Mouse (Mus musculus) hindbrain, embryonic 16.5 days (tissue): ENCODE data around the gene Pitpna. TPM values are rescaled to one million over a fixed set of nuclear protein-coding genes. Genes with fewer than 3 reads are reported as not detected.

Experiments used
- ATAC-seq: fragments of 200-750 bp; cut with Nextera tagmentation; 2 replicates; pipeline ENCODE4 v1.8.0; 2017; ENCODE audit warnings: moderate TSS enrichment, moderate library complexity
- H3K27ac ChIP-seq: fragments of 300-500 bp; sonication (generic); 2 replicates; pipeline ENCODE4 v1.5.1; 2014; ENCODE audit warnings: low read depth, mild to moderate bottlenecking, control low read depth, low read length, moderate library complexity
- H3K27me3 ChIP-seq: fragments of 300-500 bp; sonication (generic); replicated peaks from 2 replicates; pipeline ENCODE4 v1.6.1; 2014; ENCODE audit warnings: low read length; ENCODE audit not compliant: control insufficient read depth, insufficient read depth
- H3K36me3 ChIP-seq: fragments of 300-500 bp; sonication (generic); 2 replicates; pipeline ENCODE4 v1.6.1; 2014; ENCODE audit warnings: mild to moderate bottlenecking, low read length, moderate library complexity, mixed read lengths; ENCODE audit not compliant: control insufficient read depth, insufficient read depth
- H3K4me1 ChIP-seq: fragments of 300-500 bp; sonication (generic); 2 replicates; pipeline ENCODE4 v1.6.1; 2014; ENCODE audit warnings: low read depth, low read length; ENCODE audit not compliant: control insufficient read depth, insufficient read depth
- H3K4me2 ChIP-seq: fragments of 300-500 bp; sonication (generic); 2 replicates; pipeline ENCODE4 v1.6.1; 2014; ENCODE audit warnings: mild to moderate bottlenecking, low read length, control low read depth, moderate library complexity
- H3K4me3 ChIP-seq: fragments of 300-500 bp; sonication (generic); 2 replicates; pipeline ENCODE4 v1.5.1; 2014; ENCODE audit warnings: mild to moderate bottlenecking, low read length, control low read depth, moderate library complexity
- H3K9ac ChIP-seq: fragments of 300-500 bp; sonication (generic); 2 replicates; pipeline ENCODE4 v1.6.1; 2014; ENCODE audit warnings: low read depth, mild to moderate bottlenecking, control low read depth, low read length, moderate library complexity
- H3K9me3 ChIP-seq: fragments of 300-500 bp; sonication (generic); 2 replicates; pipeline ENCODE4 v1.6.1; 2014; ENCODE audit warnings: mild to moderate bottlenecking, low read length, moderate library complexity; ENCODE audit not compliant: control insufficient read depth
- WGBS: fragments of 180-500 bp; shearing (Covaris S2); extraction: QIAGEN DNeasy Blood & Tissue Kit; methylation state at CpG from one replicate; pipeline ENCODE4 v1.1.7; 2014; 5-methylcytosine and 5-hydroxymethylcytosine counted together
- polyA plus RNA-seq: library from polyadenylated mRNA; unstranded; fragments of >200 nt; fragmentation: Nextera tagmentation; extraction: Ambion mirVana; gene quantifications from 2 replicates; pipeline ENCODE4 v1.2.1, GENCODE M21; 2015

The Pitpna gene
- polyA plus RNA-seq, 1 experiment from 2014 or later: 109 TPM

DNA sequence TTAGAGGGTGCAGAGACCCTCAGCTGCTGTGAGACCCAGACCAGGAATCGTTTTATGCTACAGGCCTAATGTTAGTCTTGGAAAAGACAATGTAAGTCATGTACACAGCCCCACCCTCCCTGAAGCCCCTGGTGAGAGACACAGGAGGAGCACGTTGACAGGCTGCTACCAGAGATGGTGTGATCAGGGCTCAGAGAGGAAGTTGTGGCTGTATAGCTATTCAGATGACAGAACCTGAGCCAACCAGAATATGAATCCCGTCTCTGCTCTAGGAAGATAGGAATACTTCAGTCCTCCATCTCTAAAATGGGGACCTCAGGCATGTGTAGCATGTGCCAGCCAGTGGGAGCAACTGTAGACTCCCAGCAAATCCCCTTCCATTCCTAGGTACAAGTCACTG, 80.7 kb downstream of the Pitpna start:
- Histone ChIP-seq H3K4me1 (no peaks in the 10 kb centered on the region), H3K4me3 (no peak overlapping the region), H3K9me3 (no peaks in the 10 kb centered on the region), H3K9ac (no peak overlapping the region), H3K27me3 (no peaks in the 10 kb centered on the region), H3K27ac (no peak overlapping the region), H3K36me3 (peaks cover 16% of the 10 kb centered on the region; the same call in 1 of the 2 replicates), H3K4me2 (no peak overlapping the region)
- ATAC-seq: no peak
- 86% methylated on average over 3 of the region's 3 CpGs for WGBS

DNA sequence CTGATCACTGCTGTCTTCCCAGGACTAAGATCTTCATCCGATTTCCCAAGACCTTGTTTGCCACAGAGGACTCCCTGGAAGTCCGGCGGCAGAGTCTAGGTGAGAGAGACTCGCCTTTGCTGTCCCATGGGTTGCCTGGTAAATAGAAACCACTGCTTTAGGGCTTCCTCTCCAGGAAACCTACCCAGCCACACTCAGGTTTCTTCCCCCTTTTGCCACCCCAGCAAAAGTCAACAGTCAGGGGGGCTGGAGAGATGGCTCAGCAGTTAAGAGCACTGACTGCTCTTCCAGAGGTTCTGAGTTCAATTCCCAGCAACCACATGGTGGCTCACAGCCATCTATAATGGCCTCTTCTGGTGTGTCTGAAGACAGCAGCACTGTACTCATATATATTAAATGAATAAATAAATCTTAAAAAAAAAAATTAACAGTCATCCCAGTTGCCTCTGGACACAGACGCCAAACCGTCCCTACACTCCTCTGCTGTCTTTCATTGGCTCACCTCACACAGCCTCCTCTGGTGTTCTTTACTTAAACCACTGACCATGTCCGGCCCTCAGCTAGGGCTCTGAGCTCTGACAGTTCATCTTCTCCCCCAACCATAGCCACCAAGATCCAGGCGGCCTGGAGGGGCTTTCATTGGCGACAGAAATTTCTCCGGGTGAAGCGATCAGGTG, 81.4 kb downstream of the Pitpna start:
- no peaks in the 10 kb centered on the region for H3K4me1 ChIP-seq
- H3K36me3 ChIP-seq: peaks cover 16% of the 10 kb centered on the region; the same call in 1 of the 2 replicates
- H3K9me3 ChIP-seq: no peaks in the 10 kb centered on the region
- H3K4me2 ChIP-seq: no peak overlapping the region
- ATAC-seq: no peak
- H3K9ac ChIP-seq: no peak overlapping the region
- H3K27ac ChIP-seq: no peak overlapping the region
- WGBS: 85% methylated on average over 11 of the region's 11 CpGs
- no peaks in the 10 kb centered on the region for H3K27me3 ChIP-seq
- H3K4me3 ChIP-seq: no peak overlapping the region

DNA sequence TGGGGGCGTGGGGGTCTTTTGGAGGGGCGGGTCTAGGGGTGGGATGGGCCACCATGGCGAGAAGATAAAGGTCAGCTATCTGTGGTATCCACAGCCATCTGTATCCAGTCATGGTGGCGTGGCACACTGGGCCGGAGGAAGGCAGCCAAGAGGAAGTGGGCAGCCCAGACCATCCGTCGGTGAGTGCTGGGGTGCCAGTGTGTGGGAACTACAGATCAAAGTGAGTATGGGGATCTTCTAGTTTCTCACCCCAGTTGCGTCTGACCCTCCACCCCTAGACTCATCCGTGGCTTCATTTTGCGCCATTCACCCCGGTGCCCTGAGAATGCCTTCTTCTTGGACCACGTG, 81.9 kb downstream of the Pitpna start:
- Histone ChIP-seq H3K27ac (no peak overlapping the region), H3K4me3 (no peak overlapping the region), H3K9ac (no peak overlapping the region), H3K9me3 (no peaks in the 10 kb centered on the region), H3K4me2 (no peak overlapping the region), H3K4me1 (no peaks in the 10 kb centered on the region), H3K27me3 (no peaks in the 10 kb centered on the region), H3K36me3 (peaks cover 16% of the 10 kb centered on the region; the same call in 1 of the 2 replicates)
- WGBS: 88% methylated on average over 12 of the region's 12 CpGs
- ATAC-seq: no peak

DNA sequence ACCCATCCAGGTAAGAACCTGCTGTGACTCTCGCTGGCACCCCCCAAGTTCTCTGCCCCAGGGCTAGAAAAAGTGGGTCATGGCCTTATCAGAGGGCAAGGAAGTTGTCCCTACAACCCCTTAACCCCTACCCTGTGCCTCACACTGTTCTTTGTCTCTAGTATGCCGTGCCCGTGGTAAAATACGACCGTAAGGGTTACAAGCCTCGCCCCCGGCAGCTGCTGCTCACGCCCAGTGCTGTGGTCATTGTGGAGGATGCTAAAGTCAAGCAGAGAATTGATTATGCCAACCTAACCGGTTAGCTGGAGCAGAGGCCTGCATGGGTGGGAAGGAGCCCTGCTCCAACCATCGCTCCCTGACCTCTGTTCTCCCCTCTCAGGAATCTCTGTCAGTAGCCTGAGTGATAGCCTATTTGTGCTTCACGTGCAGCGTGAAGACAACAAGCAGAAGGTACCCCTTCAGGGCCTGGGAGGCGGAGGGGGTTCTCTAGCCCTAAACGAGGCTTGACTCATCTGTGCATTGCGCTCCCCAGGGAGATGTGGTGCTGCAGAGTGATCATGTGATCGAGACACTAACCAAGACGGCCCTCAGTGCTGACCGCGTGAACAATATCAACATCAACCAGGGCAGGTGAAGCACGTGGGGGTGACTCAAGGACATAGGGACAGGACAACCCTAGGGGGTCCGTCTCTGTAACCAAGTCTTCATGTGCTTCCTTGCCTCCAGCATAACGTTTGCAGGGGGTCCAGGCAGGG, 83.7 kb downstream of the Pitpna start:
- H3K27me3 ChIP-seq: no peaks in the 10 kb centered on the region
- no peak overlapping the region for H3K9ac ChIP-seq
- peaks cover 16% of the 10 kb centered on the region; the same call in 1 of the 2 replicates for H3K36me3 ChIP-seq
- H3K27ac ChIP-seq: no peak overlapping the region
- no peak overlapping the region for H3K4me3 ChIP-seq
- ATAC-seq: no peak
- no peaks in the 10 kb centered on the region for H3K9me3 ChIP-seq
- H3K4me1 ChIP-seq: no peaks in the 10 kb centered on the region
- 81% methylated on average over 22 of the region's 22 CpGs for WGBS
- no peak overlapping the region for H3K4me2 ChIP-seq

DNA sequence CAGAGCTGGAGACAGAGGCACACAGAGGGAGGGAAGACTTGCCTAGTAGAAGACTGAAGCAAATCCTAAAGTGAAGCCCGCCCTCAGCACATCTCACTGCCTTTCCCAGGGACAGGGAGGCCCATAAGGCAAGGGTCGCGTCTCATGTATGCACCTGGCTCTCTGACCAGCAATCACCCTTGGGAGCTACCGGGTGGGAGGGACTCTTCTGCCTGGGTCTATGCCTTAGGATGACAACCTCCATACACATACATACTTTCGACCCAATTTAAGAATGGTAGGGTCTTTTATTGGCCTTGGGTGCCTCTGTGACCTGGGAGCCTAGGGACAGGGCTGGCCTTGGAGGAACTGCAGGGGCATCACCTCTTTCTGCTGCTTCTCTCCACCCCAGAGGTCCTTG, 85.5 kb downstream of the Pitpna start:
- Histone ChIP-seq H3K9me3 (no peaks in the 10 kb centered on the region), H3K4me3 (no peak overlapping the region), H3K27me3 (no peaks in the 10 kb centered on the region), H3K9ac (no peak overlapping the region), H3K4me1 (no peaks in the 10 kb centered on the region), H3K36me3 (peaks cover 13% of the 10 kb centered on the region; the same call in 1 of the 2 replicates), H3K4me2 (no peak overlapping the region), H3K27ac (no peak overlapping the region)
- 91% methylated on average over 5 of the region's 5 CpGs for WGBS
- no peak for ATAC-seq

DNA sequence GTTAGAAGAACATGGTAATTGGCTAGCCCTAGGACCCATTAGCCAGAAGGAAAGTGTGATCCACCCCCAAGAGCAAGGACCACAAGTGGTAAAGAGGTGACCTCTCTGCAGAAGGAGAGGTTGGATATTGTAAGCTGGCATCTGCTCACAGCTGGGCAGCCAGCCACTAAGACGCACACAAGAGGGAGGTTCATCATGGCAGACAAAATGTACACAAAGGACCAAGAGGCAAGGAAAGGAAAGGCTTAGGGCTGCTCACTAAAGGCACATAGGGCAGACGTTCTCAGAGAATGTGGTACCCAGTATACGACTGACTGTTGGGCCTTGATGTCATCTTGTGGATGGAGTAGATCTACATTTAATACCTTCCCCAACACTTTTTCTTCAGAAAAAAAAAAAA, 87.0 kb downstream of the Pitpna start:
- H3K9ac ChIP-seq: no peak overlapping the region
- H3K36me3 ChIP-seq: peaks cover 6% of the 10 kb centered on the region; the same call in 1 of the 2 replicates
- no peak overlapping the region for H3K4me2 ChIP-seq
- no peaks in the 10 kb centered on the region for H3K9me3 ChIP-seq
- no peak overlapping the region for H3K27ac ChIP-seq
- no peak for ATAC-seq
- no peaks in the 10 kb centered on the region for H3K27me3 ChIP-seq
- peaks cover 2% of the 10 kb centered on the region; the same call in 1 of the 2 replicates for H3K4me1 ChIP-seq
- no peak overlapping the region for H3K4me3 ChIP-seq
- WGBS: 87% methylated on average over 3 of the region's 3 CpGs

DNA sequence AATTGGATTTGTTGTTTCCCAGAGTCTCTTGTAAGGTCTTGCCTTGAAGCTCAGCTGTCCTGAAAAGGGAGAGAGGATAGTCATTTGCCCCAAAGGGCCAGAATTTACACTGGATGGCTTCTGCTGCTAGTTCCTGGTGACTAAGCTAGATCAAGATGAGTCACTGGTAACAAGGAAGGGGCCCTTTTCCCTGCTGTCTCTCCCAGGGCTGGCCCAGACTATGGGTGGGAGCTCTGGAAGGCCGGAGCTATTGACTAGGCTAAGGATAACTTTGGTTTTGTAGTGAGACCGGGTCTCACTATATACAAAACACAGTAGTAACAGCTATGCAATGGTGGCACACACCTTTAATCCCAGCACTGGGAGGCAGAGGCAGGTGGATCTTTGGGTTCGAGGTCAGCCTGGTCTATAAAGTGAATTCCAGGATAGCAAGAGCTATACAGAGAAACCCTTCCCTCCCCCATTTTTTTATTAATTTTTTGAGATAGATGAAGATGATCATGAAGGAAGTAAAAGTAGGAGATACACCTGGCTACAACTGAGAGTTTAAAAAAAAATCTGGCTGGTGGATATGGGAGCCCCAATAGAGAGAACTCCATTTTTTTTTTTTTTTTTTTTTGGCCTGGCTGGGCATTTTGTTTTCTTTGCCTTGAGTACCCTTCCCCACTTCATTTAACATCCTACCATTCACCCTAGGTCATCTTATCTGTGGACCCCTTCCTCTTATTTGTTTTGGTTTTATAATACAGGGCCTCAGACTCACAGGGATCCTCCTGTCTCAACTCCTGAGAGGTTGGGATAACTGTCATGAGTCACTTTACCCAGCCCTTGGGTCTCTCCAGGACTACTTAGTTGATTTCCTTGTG, 90.2 kb downstream of the Pitpna start:
- ATAC-seq: no peak
- H3K4me1 ChIP-seq: peaks cover 17% of the 10 kb centered on the region
- peak overlapping the region; percentile 57 for H3K9ac ChIP-seq
- WGBS: 89% methylated on average over 3 of the region's 3 CpGs
- H3K36me3 ChIP-seq: no peaks in the 10 kb centered on the region
- peak overlapping the region; percentile 99 for H3K4me3 ChIP-seq
- no peaks in the 10 kb centered on the region for H3K27me3 ChIP-seq
- peak overlapping the region; percentile 92 for H3K27ac ChIP-seq
- H3K4me2 ChIP-seq: peak overlapping the region; percentile 69
- H3K9me3 ChIP-seq: no peaks in the 10 kb centered on the region
